ENCODE assay signal across 9 mouse cellular contexts in genomic region chr9:69368071-69368470, GRCm38 (mm10). TPM values are rescaled to one million over a fixed set of nuclear protein-coding genes. Genes with fewer than 3 reads are reported as not detected.
A peak's percentile ranks its signal among the peaks of the same experiment; 100 is the strongest.
DNase-seq lines count a peak whose midpoint lies in the region; ATAC-seq and TF ChIP-seq lines count a peak whose summit lies in the region.
"Had no signal": no experiment of that assay in that cellular context is flagged by ENCODE, and none has a peak within 500 bp of the region (broad histone marks: within the 10 kb centered on the region; RNA-seq: fewer than 3 reads in every experiment).

No protein-coding gene starts in this region.

- H3K27me3 ChIP-seq in forebrain, postnatal 0 days (ENCODE audit: insufficient read depth, low read length) = no peaks in the 10 kb centered on the region
- no peaks in the 10 kb centered on the region for H3K27me3 ChIP-seq in forebrain, embryonic 16.5 days (replicated peaks; ENCODE audit: control insufficient read depth, insufficient read depth, low read length)
- no peaks in the 10 kb centered on the region for H3K27me3 ChIP-seq in lung, postnatal 0 days (replicated peaks; ENCODE audit: insufficient read depth, low read length)
- H3K27me3 ChIP-seq in small intestine, adult 2 months (ENCODE audit: control insufficient read depth, insufficient read depth, low read length) = no peaks in the 10 kb centered on the region
- H3K27me3 ChIP-seq: liver, embryonic 15.5 days had no signal

- TF ChIP-seq POLR2A in small intestine, adult 2 months (IDR thresholded peaks at IDR 0.05; ENCODE audit: low read depth, low read length) = no peak

- H3K9me3 ChIP-seq in forebrain, postnatal 0 days (ENCODE audit: low read length) = no peaks in the 10 kb centered on the region
- no peaks in the 10 kb centered on the region for H3K9me3 ChIP-seq in forebrain, embryonic 16.5 days (ENCODE audit: control insufficient read depth, low read length)
- no peaks in the 10 kb centered on the region for H3K9me3 ChIP-seq in ES-E14 (ENCODE audit: control insufficient read depth, insufficient read depth, low read depth, low read length)
- H3K9me3 ChIP-seq in lung, postnatal 0 days (ENCODE audit: low read length) = no peaks in the 10 kb centered on the region
- H3K9me3 ChIP-seq: liver, embryonic 15.5 days had no signal

- no peak overlapping the region for H3K27ac ChIP-seq in forebrain, postnatal 0 days (ENCODE audit: low read depth, low read length)
- no peak overlapping the region for H3K27ac ChIP-seq in forebrain, embryonic 16.5 days (ENCODE audit: low read length)
- no peak overlapping the region for H3K27ac ChIP-seq in ES-E14 (ENCODE audit: insufficient read depth, low read depth, low read length, poor library complexity, severe bottlenecking)
- H3K27ac ChIP-seq in lung, postnatal 0 days (ENCODE audit: low read length) = no peak overlapping the region
- H3K27ac ChIP-seq in small intestine, adult 2 months (ENCODE audit: insufficient read depth, low read depth, low read length) = no peak overlapping the region
- H3K27ac ChIP-seq: liver, embryonic 15.5 days had no signal

- no peak overlapping the region for H3K9ac ChIP-seq in forebrain, postnatal 0 days
- H3K9ac ChIP-seq in forebrain, embryonic 16.5 days (replicated peaks; ENCODE audit: low read depth, low read length) = no peak overlapping the region
- H3K9ac ChIP-seq in ES-E14 (ENCODE audit: insufficient read depth, low read depth, low read length, poor library complexity, severe bottlenecking) = no peak overlapping the region
- no peak overlapping the region for H3K9ac ChIP-seq in lung, postnatal 0 days (replicated peaks; ENCODE audit: low read depth)
- H3K9ac ChIP-seq: liver, embryonic 15.5 days had no signal

- DNase-seq in forebrain, postnatal 0 days = peak; percentile 54
- DNase-seq in ES-E14 (ENCODE audit: low read depth, low spot score) = peak; percentile 54
- peak; percentile 18 for DNase-seq in c-Kit-positive CD71-positive TER-119-positive erythroid progenitor cells, embryonic 14.5 days (ENCODE audit: low spot score)
- peak; percentile 66 to 76 for DNase-seq in frontal cortex, postnatal 36 days (ENCODE audit: low spot score in 2 of 2)
- peak; percentile 82 for DNase-seq in kidney, postnatal 4 days
- DNase-seq in lung, postnatal 0 days (ENCODE audit: low spot score) = peak; percentile 59

- in situ Hi-C loops in ES-E14 (cut with MboI; ENCODE audit: low sequenced_read_pairs in 2 of 2, unreplicated experiment in 2 of 2) = loop anchor here (25.0 kb wide), 1 partner anchor 119 kb away; no protein-coding TSS in a partner anchor

- ATAC-seq in forebrain, postnatal 0 days = no peak
- no peak for ATAC-seq in forebrain, embryonic 16.5 days
- no peak for ATAC-seq in lung, postnatal 0 days

- 67% methylated on average over 8 of the region's 8 CpGs for WGBS in forebrain, postnatal 0 days
- WGBS in forebrain, embryonic 16.5 days = 73% methylated on average over 8 of the region's 8 CpGs
- WGBS in lung, postnatal 0 days = 74% methylated on average over 8 of the region's 8 CpGs
- 73% methylated on average over 8 of the region's 8 CpGs for WGBS in small intestine, adult 2 months

- TF ChIP-seq EP300 in lung, postnatal 0 days (IDR thresholded peaks at IDR 0.05) = no peak

- no peak overlapping the region for H3K4me2 ChIP-seq in forebrain, postnatal 0 days (ENCODE audit: low read depth)
- no peak overlapping the region for H3K4me2 ChIP-seq in forebrain, embryonic 16.5 days (ENCODE audit: low read length)
- no peak overlapping the region for H3K4me2 ChIP-seq in lung, postnatal 0 days (replicated peaks; ENCODE audit: low read depth, low read length)
- H3K4me2 ChIP-seq: liver, embryonic 15.5 days had no signal

- H3K4me1 ChIP-seq in forebrain, postnatal 0 days (ENCODE audit: insufficient read depth) = 0 out of 2 replicates have a peak, but pooled peaks cover 4% of the 10 kb centered on the region
- no peaks in the 10 kb centered on the region; the same call in 1 of the 2 replicates for H3K4me1 ChIP-seq in forebrain, embryonic 16.5 days (replicated peaks; ENCODE audit: control insufficient read depth, insufficient read depth, low read length)
- no peaks in the 10 kb centered on the region for H3K4me1 ChIP-seq in ES-E14 (ENCODE audit: control insufficient read depth in 2 of 2, insufficient read depth in 2 of 2, low read length in 2 of 2, poor library complexity in 1 of 2)
- H3K4me1 ChIP-seq in lung, postnatal 0 days (ENCODE audit: insufficient read depth, low read depth, low read length) = no peaks in the 10 kb centered on the region
- no peaks in the 10 kb centered on the region for H3K4me1 ChIP-seq in small intestine, adult 2 months (ENCODE audit: control insufficient read depth, insufficient read depth, insufficient read length, low read length)
- H3K4me1 ChIP-seq: liver, embryonic 15.5 days had no signal

- no peaks in the 10 kb centered on the region for H3K36me3 ChIP-seq in forebrain, postnatal 0 days (ENCODE audit: insufficient read depth)
- H3K36me3 ChIP-seq in forebrain, embryonic 16.5 days (ENCODE audit: control insufficient read depth, insufficient read depth) = no peaks in the 10 kb centered on the region
- H3K36me3 ChIP-seq in ES-E14 (ENCODE audit: control insufficient read depth, insufficient read depth, low read length, poor library complexity, severe bottlenecking) = peaks cover 2% of the 10 kb centered on the region; the same call in 1 of the 2 replicates
- H3K36me3 ChIP-seq in lung, postnatal 0 days (ENCODE audit: insufficient read depth, low read length) = no peaks in the 10 kb centered on the region; the same call in 1 of the 2 replicates
- no peaks in the 10 kb centered on the region for H3K36me3 ChIP-seq in small intestine, adult 2 months (ENCODE audit: control insufficient read depth, insufficient read depth, low read length)
- H3K36me3 ChIP-seq: liver, embryonic 15.5 days had no signal

- H3K4me3 ChIP-seq in forebrain, postnatal 0 days (ENCODE audit: low read depth, low read length) = no peak overlapping the region
- no peak overlapping the region for H3K4me3 ChIP-seq in forebrain, embryonic 16.5 days (replicated peaks; ENCODE audit: low read length)
- H3K4me3 ChIP-seq in ES-E14 (ENCODE audit: insufficient read depth in 1 of 2, low read depth in 1 of 2, low read length in 2 of 2, poor library complexity in 1 of 2, severe bottlenecking in 1 of 2) = no peak overlapping the region
- no peak overlapping the region for H3K4me3 ChIP-seq in lung, postnatal 0 days (ENCODE audit: low read depth, low read length)
- H3K4me3 ChIP-seq in small intestine, adult 2 months (ENCODE audit: low read depth, low read length) = no peak overlapping the region
- H3K4me3 ChIP-seq: liver, embryonic 15.5 days had no signal

- peak; percentile 77 for TF ChIP-seq CTCF in forebrain, postnatal 0 days (IDR thresholded peaks at IDR 0.05; ENCODE audit: low read depth)
- peak; percentile 85 for TF ChIP-seq CTCF in lung, postnatal 0 days (IDR thresholded peaks at IDR 0.05)
- peak; percentile 81; the same call in 1 of the 2 replicates for TF ChIP-seq CTCF in small intestine, adult 2 months (IDR thresholded peaks at IDR 0.05; ENCODE audit: extremely low read depth, insufficient read length, insufficient replicate concordance, low read depth, low read length)

TF ChIP-seq in ES-E14, 5 proteins besides CTCF, POLR2A, EP300 and RAD21:
- TF ChIP-seq ZNF384 (IDR thresholded peaks at IDR 0.05; ENCODE audit: low read depth, low read length) (no peak), HCFC1 (IDR thresholded peaks at IDR 0.05; ENCODE audit: borderline replicate concordance, insufficient read depth, low read length) (no peak), ZC3H11A (IDR thresholded peaks at IDR 0.05; ENCODE audit: borderline replicate concordance, low read depth, low read length) (0 out of 2 replicates have a peak, but pooled peaks have one; percentile 11)

RNA-seq across cellular contexts. Expression of gene Ice2, which starts 29.6 kb away (rescaled TPM):
- total RNA-seq in forebrain, postnatal 0 days (2014; rRNA removed) = 9.8 and 12.9 TPM in 2 replicates
- 5.6 and 7.0 TPM in 2 replicates for polyA plus RNA-seq in forebrain, postnatal 0 days (2015; fragmentation: Nextera tagmentation; extraction: Ambion mirVana)
- polyA plus RNA-seq in forebrain, embryonic 16.5 days (2015; fragmentation: Nextera tagmentation; extraction: Ambion mirVana) = 14.1 and 15.9 TPM in 2 replicates
- total RNA-seq in ES-E14 (2012; rRNA removed) = 9.5 and 10.0 TPM in 2 replicates
- 7.3 and 8.1 TPM in 2 replicates for polyA plus RNA-seq in lung, postnatal 0 days (2015; fragmentation: Nextera tagmentation; extraction: Ambion mirVana)
- 0.38 and 0.46 TPM in 2 replicates for polyA plus RNA-seq in small intestine, adult 2 months (2012; rRNA removed)

Comparison
In these comparisons a context has a peak if more than half of its experiments do, and no peak if none do; other contexts are left out.
1. DNase-seq: peak in every context shown above with its lines; median percentile 82 in kidney, postnatal 4 days; 71 in frontal cortex, postnatal 36 days; 59 in lung, postnatal 0 days; 54 in forebrain, postnatal 0 days; 54 in ES-E14; 18 in c-Kit-positive CD71-positive TER-119-positive erythroid progenitor cells, embryonic 14.5 days.